Mouse (Mus musculus): Measurements from ENCODE around the gene Nhlh1. TPM values are rescaled to one million over a fixed set of nuclear protein-coding genes. Genes with fewer than 3 reads are reported as not detected.

Gene Nhlh1
- polyA plus RNA-seq, 1 experiment from 2014 or later, result not detected

DNA sequence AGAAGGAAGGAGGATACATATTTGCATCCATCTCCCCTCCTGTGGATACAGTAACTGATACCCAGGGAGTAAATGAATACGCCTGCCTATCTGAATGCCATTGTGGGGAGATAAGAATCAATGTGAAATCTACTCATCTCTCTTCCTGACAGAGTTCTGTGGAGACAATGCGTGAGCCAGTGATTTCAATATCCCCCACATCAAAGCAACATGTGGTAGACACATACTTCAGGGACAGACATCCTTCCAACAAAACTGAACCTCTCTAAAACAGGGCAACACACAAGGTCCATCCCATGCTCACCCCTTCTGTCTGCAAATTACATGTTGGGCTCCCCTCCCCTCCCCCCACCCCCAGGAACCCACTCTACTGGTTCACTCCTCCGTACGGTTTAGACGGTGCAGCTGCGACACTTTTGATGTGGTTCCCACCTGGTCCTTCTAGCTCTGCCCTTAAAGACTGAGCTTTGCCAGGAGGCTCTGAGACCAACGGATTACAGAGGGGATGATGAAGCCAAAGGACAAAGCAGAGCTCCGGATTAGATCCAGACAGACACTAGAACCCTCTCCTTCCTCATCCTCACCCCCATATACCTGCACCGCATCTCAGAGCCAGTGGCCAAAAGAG lies 41.9 kb downstream of the Nhlh1 start:
- no peak for ATAC-seq
- TF ChIP-seq EP300 (IDR thresholded peaks at IDR 0.05), result no peak
- TF ChIP-seq CTCF (IDR thresholded peaks at IDR 0.05), result no peak
- Histone ChIP-seq H3K4me1 (ENCODE audit: insufficient read depth, low read depth, low read length) (peaks cover 18% of the 10 kb centered on the region; the same call in 1 of the 2 replicates), H3K9me3 (ENCODE audit: low read length) (no peaks in the 10 kb centered on the region), H3K27ac (ENCODE audit: low read length) (no peak overlapping the region), H3K27me3 (replicated peaks; ENCODE audit: insufficient read depth, low read length) (no peaks in the 10 kb centered on the region), H3K36me3 (ENCODE audit: insufficient read depth, low read length) (no peaks in the 10 kb centered on the region), H3K4me2 (replicated peaks; ENCODE audit: low read depth, low read length) (no peak overlapping the region), H3K9ac (replicated peaks; ENCODE audit: low read depth) (no peak overlapping the region), H3K4me3 (ENCODE audit: low read depth, low read length) (no peak overlapping the region)
- 71% methylated on average over 9 of the region's 9 CpGs for WGBS
- no peak for DNase-seq (ENCODE audit: low spot score)

DNA sequence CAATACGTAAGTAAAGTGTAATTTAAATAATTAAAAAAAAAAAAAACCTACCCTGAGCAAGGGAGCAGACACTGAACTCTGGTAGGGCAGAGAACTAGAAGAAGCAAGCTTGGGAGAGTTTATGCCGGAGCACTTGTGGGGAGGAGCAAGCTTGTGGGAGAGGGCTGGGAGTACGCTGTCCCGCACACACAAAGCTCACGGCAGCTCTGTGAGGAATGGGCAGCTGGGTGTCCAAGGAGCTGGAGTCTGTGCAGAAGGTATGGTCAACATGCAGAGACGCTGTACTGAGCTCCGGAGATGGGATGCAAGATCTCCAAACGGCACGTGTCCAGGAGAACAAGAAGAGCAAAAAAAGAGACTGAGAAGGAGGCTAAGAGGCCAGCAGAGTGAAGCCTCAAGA lies 42.6 kb downstream of the Nhlh1 start:
- Histone ChIP-seq H3K9me3 (ENCODE audit: low read length) (no peaks in the 10 kb centered on the region), H3K36me3 (ENCODE audit: insufficient read depth, low read length) (no peaks in the 10 kb centered on the region), H3K9ac (replicated peaks; ENCODE audit: low read depth) (no peak overlapping the region), H3K4me2 (replicated peaks; ENCODE audit: low read depth, low read length) (no peak overlapping the region), H3K4me3 (ENCODE audit: low read depth, low read length) (no peak overlapping the region), H3K27ac (ENCODE audit: low read length) (no peak overlapping the region), H3K27me3 (replicated peaks; ENCODE audit: insufficient read depth, low read length) (no peaks in the 10 kb centered on the region), H3K4me1 (ENCODE audit: insufficient read depth, low read depth, low read length) (peaks cover 18% of the 10 kb centered on the region; the same call in 1 of the 2 replicates)
- no peak for ATAC-seq
- 75% methylated on average over 9 of the region's 9 CpGs for whole genome bisulfite sequencing
- TF ChIP-seq CTCF (IDR thresholded peaks at IDR 0.05) (no peak), EP300 (IDR thresholded peaks at IDR 0.05) (no peak)
- no peak for DNase-seq (ENCODE audit: low spot score)

DNA sequence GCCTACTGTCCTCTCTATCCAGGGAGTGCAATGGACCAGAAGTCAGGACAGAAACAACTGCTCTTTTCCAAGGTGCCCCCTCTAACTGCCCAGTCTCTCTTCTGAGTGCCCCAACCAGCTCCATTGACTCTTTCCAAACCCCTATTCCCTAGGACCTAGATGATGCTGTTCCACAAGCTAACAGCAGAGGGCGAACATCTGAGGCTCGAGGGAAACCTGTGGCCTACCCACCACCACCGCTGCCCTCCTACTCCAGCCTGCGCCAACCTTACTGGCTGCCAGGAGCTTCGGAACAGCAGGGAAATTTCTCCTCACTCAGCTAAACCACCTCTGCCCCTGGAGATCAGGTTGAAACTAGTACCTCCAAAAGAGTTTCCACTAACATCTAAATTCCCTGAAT lies 45.3 kb downstream of the Nhlh1 start:
- H3K9me3 ChIP-seq (ENCODE audit: low read length), result no peaks in the 10 kb centered on the region
- no peak overlapping the region for H3K27ac ChIP-seq (ENCODE audit: low read length)
- WGBS, result 12% methylated on average over 5 of the region's 5 CpGs
- no peak overlapping the region for H3K9ac ChIP-seq (replicated peaks; ENCODE audit: low read depth)
- H3K4me1 ChIP-seq (ENCODE audit: insufficient read depth, low read depth, low read length), result peaks cover 13% of the 10 kb centered on the region; the same call in 1 of the 2 replicates
- DNase-seq (ENCODE audit: low spot score) (peak; percentile 65), ATAC-seq (peak; percentile 56)
- H3K4me3 ChIP-seq (ENCODE audit: low read depth, low read length), result no peak overlapping the region
- no peaks in the 10 kb centered on the region; the same call in 1 of the 2 replicates for H3K36me3 ChIP-seq (ENCODE audit: insufficient read depth, low read length)
- TF ChIP-seq CTCF (IDR thresholded peaks at IDR 0.05), result peak; percentile 88
- TF ChIP-seq EP300 (IDR thresholded peaks at IDR 0.05), result no peak
- H3K4me2 ChIP-seq (replicated peaks; ENCODE audit: low read depth, low read length), result no peak overlapping the region
- H3K27me3 ChIP-seq (replicated peaks; ENCODE audit: insufficient read depth, low read length), result no peaks in the 10 kb centered on the region

DNA sequence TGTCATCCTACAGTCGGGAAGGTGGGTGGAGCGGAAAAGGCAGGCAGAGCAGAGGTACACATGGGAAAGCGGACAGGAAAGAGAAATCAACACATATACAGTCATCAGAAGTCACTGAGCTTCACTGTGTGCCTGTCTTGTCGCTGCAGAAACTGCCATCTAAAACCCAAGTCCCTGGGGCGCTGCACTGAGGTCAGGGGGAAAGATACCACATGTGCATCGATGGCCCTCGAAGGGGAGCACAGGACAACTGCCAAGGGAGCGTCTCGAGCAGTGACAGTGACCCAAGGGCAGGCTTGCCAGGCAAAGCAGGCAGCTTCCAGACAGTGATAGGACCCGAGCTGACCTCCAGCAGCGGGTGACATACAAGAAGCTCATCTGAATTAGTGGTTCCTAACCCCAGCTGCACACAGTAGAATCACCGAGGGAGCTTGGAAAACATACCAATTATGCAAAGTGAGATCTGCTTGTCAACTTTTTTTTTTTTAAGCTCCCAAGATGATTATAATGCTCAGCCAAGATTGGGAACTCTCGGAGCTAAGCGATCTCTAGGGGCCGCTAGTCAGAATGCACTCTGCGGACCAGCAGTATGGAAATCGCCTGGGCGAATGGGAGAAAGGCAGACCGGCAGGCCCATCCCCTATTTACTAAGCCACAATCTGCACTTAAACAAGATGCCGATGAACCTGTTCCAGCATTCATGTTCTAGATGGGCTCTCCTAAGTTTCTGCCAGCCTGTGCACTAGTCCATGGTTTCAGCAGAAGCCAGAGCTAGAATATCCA lies 47.1 kb downstream of the Nhlh1 start:
- Histone ChIP-seq H3K36me3 (ENCODE audit: insufficient read depth, low read length) (peaks cover 3% of the 10 kb centered on the region; the same call in 1 of the 2 replicates), H3K4me3 (ENCODE audit: low read depth, low read length) (no peak overlapping the region), H3K27ac (ENCODE audit: low read length) (no peak overlapping the region), H3K9ac (replicated peaks; ENCODE audit: low read depth) (no peak overlapping the region), H3K4me1 (ENCODE audit: insufficient read depth, low read depth, low read length) (no peaks in the 10 kb centered on the region), H3K27me3 (replicated peaks; ENCODE audit: insufficient read depth, low read length) (no peaks in the 10 kb centered on the region), H3K4me2 (replicated peaks; ENCODE audit: low read depth, low read length) (no peak overlapping the region), H3K9me3 (ENCODE audit: low read length) (no peaks in the 10 kb centered on the region)
- TF ChIP-seq EP300 (IDR thresholded peaks at IDR 0.05) (no peak), CTCF (IDR thresholded peaks at IDR 0.05) (no peak)
- DNase-seq (ENCODE audit: low spot score), result no peak
- ATAC-seq, result no peak
- 90% methylated on average over 20 of the region's 20 CpGs for WGBS

DNA sequence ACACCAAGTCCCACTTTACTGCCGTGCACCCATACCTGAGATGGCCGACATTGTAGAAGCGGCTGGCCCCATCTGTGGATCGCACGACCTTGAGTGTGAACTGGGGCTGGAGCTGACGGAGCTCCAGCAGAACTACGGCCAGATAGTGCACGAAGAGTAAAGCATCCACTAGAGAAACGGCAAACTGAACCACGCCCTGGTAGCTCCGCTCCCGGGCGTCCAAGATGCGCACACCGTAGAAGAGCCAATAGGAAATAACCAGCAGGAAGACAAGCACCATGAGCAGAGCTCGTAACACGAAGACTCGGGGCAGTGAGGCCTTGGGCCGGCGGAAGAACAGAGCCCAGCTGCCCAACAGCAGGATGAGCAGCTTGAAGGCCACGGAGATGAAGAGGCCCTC lies 48.0 kb downstream of the Nhlh1 start:
- DNase-seq (ENCODE audit: low spot score), result no peak
- TF ChIP-seq EP300 (IDR thresholded peaks at IDR 0.05), result no peak
- no peak for TF ChIP-seq CTCF (IDR thresholded peaks at IDR 0.05)
- peaks cover 3% of the 10 kb centered on the region; the same call in 1 of the 2 replicates for H3K36me3 ChIP-seq (ENCODE audit: insufficient read depth, low read length)
- H3K4me3 ChIP-seq (ENCODE audit: low read depth, low read length), result no peak overlapping the region
- no peaks in the 10 kb centered on the region for H3K9me3 ChIP-seq (ENCODE audit: low read length)
- no peaks in the 10 kb centered on the region for H3K4me1 ChIP-seq (ENCODE audit: insufficient read depth, low read depth, low read length)
- no peak overlapping the region for H3K4me2 ChIP-seq (replicated peaks; ENCODE audit: low read depth, low read length)
- no peaks in the 10 kb centered on the region for H3K27me3 ChIP-seq (replicated peaks; ENCODE audit: insufficient read depth, low read length)
- ATAC-seq, result no peak
- WGBS, result 95% methylated on average over 21 of the region's 21 CpGs
- no peak overlapping the region for H3K27ac ChIP-seq (ENCODE audit: low read length)
- H3K9ac ChIP-seq (replicated peaks; ENCODE audit: low read depth), result no peak overlapping the region

DNA sequence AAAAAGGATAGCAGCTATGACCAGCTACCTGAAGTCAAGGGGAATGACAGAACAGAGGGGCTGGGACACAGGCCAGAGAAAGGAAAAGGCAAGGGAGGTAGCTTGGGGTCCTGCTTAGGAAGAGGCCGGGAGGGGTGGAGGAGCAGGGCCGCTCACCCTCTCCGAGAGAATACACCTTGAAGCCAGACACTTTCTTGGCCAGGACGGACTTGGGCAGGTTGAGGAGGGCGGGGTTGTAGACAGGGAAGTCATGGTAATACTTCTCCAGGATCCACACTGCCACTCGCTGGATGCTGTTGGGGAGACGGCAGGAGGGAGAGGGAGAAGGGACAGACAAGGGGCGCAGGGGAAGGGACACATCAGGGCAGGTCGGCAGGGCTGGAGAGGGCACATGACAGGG lies 49.0 kb downstream of the Nhlh1 start:
- Histone ChIP-seq H3K27me3 (replicated peaks; ENCODE audit: insufficient read depth, low read length) (no peaks in the 10 kb centered on the region), H3K4me1 (ENCODE audit: insufficient read depth, low read depth, low read length) (no peaks in the 10 kb centered on the region)
- DNase-seq (ENCODE audit: low spot score), result no peak

More for the DNA sequence above, 49.0 kb downstream of the Nhlh1 start:
- WGBS, result 87% methylated on average over 9 of the region's 9 CpGs
- TF ChIP-seq EP300 (IDR thresholded peaks at IDR 0.05), result no peak
- no peak for ATAC-seq
- Histone ChIP-seq H3K27ac (ENCODE audit: low read length) (no peak overlapping the region), H3K36me3 (ENCODE audit: insufficient read depth, low read length) (peaks cover 5% of the 10 kb centered on the region; the same call in 1 of the 2 replicates), H3K4me2 (replicated peaks; ENCODE audit: low read depth, low read length) (no peak overlapping the region), H3K9me3 (ENCODE audit: low read length) (no peaks in the 10 kb centered on the region), H3K4me3 (ENCODE audit: low read depth, low read length) (no peak overlapping the region), H3K9ac (replicated peaks; ENCODE audit: low read depth) (no peak overlapping the region)

All from lung, postnatal 0 days (tissue).